17 mouse cellular contexts compared by ENCODE assay signal in the genomic region with DNA sequence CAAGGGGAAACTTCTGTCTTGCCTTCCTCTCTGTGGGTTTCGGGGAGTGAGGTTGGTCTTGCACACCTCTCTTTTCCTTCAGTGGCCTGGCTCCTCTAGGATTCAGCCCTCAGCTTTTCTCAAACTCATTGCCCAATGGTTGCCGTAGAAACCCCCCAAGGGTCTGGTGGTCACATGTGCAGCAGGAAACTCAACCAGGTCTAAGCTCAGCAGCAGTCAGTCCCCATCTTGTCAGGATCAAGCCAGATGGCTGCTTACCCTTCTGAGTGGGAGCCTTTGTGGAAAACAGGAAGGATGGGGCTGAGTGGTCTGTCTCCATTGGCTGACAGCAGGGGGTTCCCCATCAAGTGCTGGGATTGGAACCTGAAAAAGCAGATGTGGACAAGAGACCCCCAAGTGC. TPM values are rescaled to one million over a fixed set of nuclear protein-coding genes. Genes with fewer than 3 reads are reported as not detected.
DNase-seq lines count a peak whose midpoint lies in the region; ATAC-seq lines count a peak whose summit lies in the region.
"Had no signal": no experiment of that assay in that cellular context is flagged by ENCODE, and none has a peak within 500 bp of the region (broad histone marks: within the 10 kb centered on the region; RNA-seq: fewer than 3 reads in every experiment).

No protein-coding gene starts in this region.

- no peak overlapping the region for H3K27ac ChIP-seq in hindbrain, embryonic 12.5 days
- no peak overlapping the region for H3K27ac ChIP-seq in midbrain, embryonic 13.5 days
- H3K27ac ChIP-seq: embryonic facial prominence, embryonic 15.5 days; heart, embryonic 15.5 days; liver, embryonic 13.5 days had no signal

- no peak overlapping the region for H3K4me3 ChIP-seq in hindbrain, embryonic 12.5 days
- no peak overlapping the region for H3K4me3 ChIP-seq in midbrain, embryonic 13.5 days (replicated peaks)
- H3K4me3 ChIP-seq: embryonic facial prominence, embryonic 15.5 days; heart, embryonic 15.5 days; liver, embryonic 13.5 days had no signal

- WGBS in hindbrain, embryonic 12.5 days = 61% methylated on average over 2 of the region's 2 CpGs
- 57% methylated on average over 2 of the region's 2 CpGs for WGBS in midbrain, embryonic 13.5 days

- H3K4me2 ChIP-seq in hindbrain, embryonic 12.5 days (replicated peaks) = no peak overlapping the region
- no peak overlapping the region for H3K4me2 ChIP-seq in midbrain, embryonic 13.5 days (replicated peaks)
- H3K4me2 ChIP-seq: embryonic facial prominence, embryonic 15.5 days; heart, embryonic 15.5 days; liver, embryonic 13.5 days had no signal

- H3K9me3 ChIP-seq in hindbrain, embryonic 12.5 days (replicated peaks) = 0 out of 2 replicates have a peak, but pooled peaks cover 5% of the 10 kb centered on the region
- no peaks in the 10 kb centered on the region for H3K9me3 ChIP-seq in midbrain, embryonic 13.5 days
- H3K9me3 ChIP-seq: heart, embryonic 15.5 days; liver, embryonic 13.5 days had no signal

- H3K4me1 ChIP-seq in hindbrain, embryonic 12.5 days = peaks cover 29% of the 10 kb centered on the region
- H3K4me1 ChIP-seq in midbrain, embryonic 13.5 days (replicated peaks) = peaks cover 42% of the 10 kb centered on the region
- H3K4me1 ChIP-seq: liver, embryonic 13.5 days had no signal

- H3K9ac ChIP-seq in hindbrain, embryonic 12.5 days = no peak overlapping the region
- no peak overlapping the region for H3K9ac ChIP-seq in midbrain, embryonic 13.5 days (replicated peaks)
- H3K9ac ChIP-seq: embryonic facial prominence, embryonic 15.5 days; heart, embryonic 15.5 days; liver, embryonic 13.5 days had no signal

- peaks cover 6% of the 10 kb centered on the region for H3K27me3 ChIP-seq in hindbrain, embryonic 12.5 days
- 0 out of 2 replicates have a peak, but pooled peaks cover 6% of the 10 kb centered on the region for H3K27me3 ChIP-seq in midbrain, embryonic 13.5 days
- H3K27me3 ChIP-seq: embryonic facial prominence, embryonic 15.5 days; liver, embryonic 13.5 days; Patski had no signal

- peak; percentile 43; the same call in 1 of the 2 replicates for ATAC-seq in hindbrain, embryonic 12.5 days (ENCODE audit: low FRiP score)
- ATAC-seq in midbrain, embryonic 13.5 days = 0 out of 2 replicates have a peak, but pooled peaks have one; percentile 25
- ATAC-seq: Patski had no signal

- DNase-seq in embryo, embryonic 10 days (ENCODE audit: low spot score) = peak; percentile 42
- DNase-seq in embryo, embryonic 9.5 days (ENCODE audit: extremely low spot score) = no peak
- peak; percentile 58 for DNase-seq in embryo, embryonic 10.5 days (ENCODE audit: low spot score)
- DNase-seq in c-Kit-positive CD71-positive TER-119-positive erythroid progenitor cells, embryonic 14.5 days (ENCODE audit: low spot score) = no peak
- no peak for DNase-seq in left cerebral cortex, adult 18-20 months (ENCODE audit: low spot score in 2 of 2)
- DNase-seq in ovary, postnatal 14 days (ENCODE audit: low spot score) = no peak
- DNase-seq: cerebellum, adult 2 months; heart, adult 11 months; layer of hippocampus, adult 9-11 months; liver, embryonic 13.5 days; lung, postnatal 10 days; thymus, adult 2 months had no signal

- no peaks in the 10 kb centered on the region for H3K36me3 ChIP-seq in hindbrain, embryonic 12.5 days
- H3K36me3 ChIP-seq in midbrain, embryonic 13.5 days = no peaks in the 10 kb centered on the region
- H3K36me3 ChIP-seq: embryonic facial prominence, embryonic 15.5 days; heart, embryonic 15.5 days; liver, embryonic 13.5 days had no signal

RNA-seq across cellular contexts. Expression of gene Bcl9, which starts 15.7 kb away (rescaled TPM):
- polyA plus RNA-seq in hindbrain, embryonic 12.5 days (2016; fragmentation: Nextera tagmentation; extraction: Ambion mirVana) = 72.8 and 82.3 TPM in 2 replicates
- 98.7 and 111 TPM in 2 replicates for polyA plus RNA-seq in midbrain, embryonic 13.5 days (2015; fragmentation: Nextera tagmentation; extraction: Ambion mirVana)
- total RNA-seq in left cerebral cortex, adult 18-20 months (2021) = 10 to 100 TPM; 52.1 to 58.1 TPM

Comparison
In these comparisons a context has a peak if more than half of its experiments do, and no peak if none do; other contexts are left out.
1. DNase-seq: peak in embryo, embryonic 10 days (single experiment) and embryo, embryonic 10.5 days (single experiment); none in embryo, embryonic 9.5 days (single experiment), c-Kit-positive CD71-positive TER-119-positive erythroid progenitor cells, embryonic 14.5 days (single experiment), left cerebral cortex, adult 18-20 months (0 of 2) and ovary, postnatal 14 days (single experiment).